Mouse (Mus musculus) midbrain, embryonic 13.5 days (tissue): ENCODE results near the gene Crhbp. TPM values are rescaled to one million over a fixed set of nuclear protein-coding genes. Genes with fewer than 3 reads are reported as not detected.

Source experiments
- ATAC-seq: fragments of 200-750 bp; cut with Nextera tagmentation; 2 replicates; pipeline ENCODE4 v1.8.0; 2017; ENCODE audit warnings: mild to moderate bottlenecking, moderate TSS enrichment, moderate library complexity
- H3K27ac ChIP-seq: fragments of 300-500 bp; sonication (generic); 2 replicates; pipeline ENCODE4 v1.5.1; 2015; ENCODE audit warnings: inconsistent platforms, mild to moderate bottlenecking, moderate library complexity
- H3K27me3 ChIP-seq: fragments of 300-500 bp; sonication (generic); 2 replicates; pipeline ENCODE4 v1.6.1; 2015; ENCODE audit warnings: mild to moderate bottlenecking, inconsistent platforms
- H3K36me3 ChIP-seq: fragments of 300-500 bp; sonication (generic); 2 replicates; pipeline ENCODE4 v1.6.1; 2015; ENCODE audit warnings: mild to moderate bottlenecking, inconsistent platforms
- H3K4me1 ChIP-seq: fragments of 300-500 bp; sonication (generic); replicated peaks from 2 replicates; pipeline ENCODE4 v1.6.1; 2015; ENCODE audit warnings: inconsistent platforms
- H3K4me2 ChIP-seq: fragments of 300-500 bp; sonication (generic); replicated peaks from 2 replicates; pipeline ENCODE4 v1.6.1; 2015; ENCODE audit warnings: moderate library complexity, mild to moderate bottlenecking, inconsistent platforms
- H3K4me3 ChIP-seq: fragments of 300-500 bp; sonication (generic); replicated peaks from 2 replicates; pipeline ENCODE4 v1.5.1; 2015; ENCODE audit warnings: mild to moderate bottlenecking, inconsistent platforms
- H3K9ac ChIP-seq: fragments of 300-500 bp; sonication (generic); replicated peaks from 2 replicates; pipeline ENCODE4 v1.6.1; 2015; ENCODE audit warnings: mild to moderate bottlenecking, inconsistent platforms
- H3K9me3 ChIP-seq: fragments of 300-500 bp; sonication (generic); 2 replicates; pipeline ENCODE4 v1.6.1; 2016; ENCODE audit warnings: mild to moderate bottlenecking, inconsistent platforms
- WGBS: fragments of 180-500 bp; shearing (Covaris S2); methylation state at CpG from one replicate; pipeline ENCODE4 v1.1.7; 2015; 5-methylcytosine and 5-hydroxymethylcytosine counted together
- polyA plus RNA-seq: library from polyadenylated mRNA; unstranded; fragments of >200 nt; fragmentation: Nextera tagmentation; extraction: Ambion mirVana; gene quantifications from 2 replicates; pipeline ENCODE4 v1.2.1, GENCODE M21; 2015

Crhbp gene
- 1.7 and 1.9 TPM in 2 replicates for polyA plus RNA-seq

GRCm38 (mm10) chr13:95444824-95445223 is at the start of gene Crhbp:
Gene Crhbp, minus strand, starts transcription at chr13:95444924.
- Histone ChIP-seq H3K9ac (peak within 1 kb of the TSS; percentile 63), H3K4me3 (peak within 1 kb of the TSS; percentile 49), H3K36me3 (no peaks in the 10 kb centered on the region), H3K27ac (no peak within 1 kb of the TSS), H3K9me3 (no peaks in the 10 kb centered on the region), H3K4me1 (peaks cover 19% of the 10 kb centered on the region), H3K27me3 (peaks cover 28% of the 10 kb centered on the region), H3K4me2 (peak within 1 kb of the TSS; percentile 85)
- WGBS = 40% methylated on average over 11 of the region's 11 CpGs
- no peak for ATAC-seq

- H3K4me3 ChIP-seq = no peak overlapping the region
- no peaks in the 10 kb centered on the region for H3K36me3 ChIP-seq
- H3K9ac ChIP-seq = no peak overlapping the region
- no peak overlapping the region for H3K4me2 ChIP-seq
- no peaks in the 10 kb centered on the region for H3K9me3 ChIP-seq
- ATAC-seq = no peak
- peaks cover 10% of the 10 kb centered on the region; the same call in 1 of the 2 replicates for H3K4me1 ChIP-seq
- WGBS = 69% methylated on average over 5 of the region's 5 CpGs
- no peak overlapping the region for H3K27ac ChIP-seq
- H3K27me3 ChIP-seq = no peaks in the 10 kb centered on the region
These were observed 48.6 kb upstream of the Crhbp start for GRCm38 (mm10) chr13:95493296-95493695.

- Histone ChIP-seq H3K4me3 (no peak overlapping the region), H3K4me2 (no peak overlapping the region), H3K9ac (no peak overlapping the region), H3K36me3 (no peaks in the 10 kb centered on the region), H3K4me1 (no peaks in the 10 kb centered on the region), H3K27ac (no peak overlapping the region), H3K9me3 (no peaks in the 10 kb centered on the region), H3K27me3 (no peaks in the 10 kb centered on the region)
- no peak for ATAC-seq
- WGBS = 52% methylated on average over 11 of the region's 11 CpGs
These were observed 46.6 kb upstream of the Crhbp start for GRCm38 (mm10) chr13:95491327-95491726.

DNA sequence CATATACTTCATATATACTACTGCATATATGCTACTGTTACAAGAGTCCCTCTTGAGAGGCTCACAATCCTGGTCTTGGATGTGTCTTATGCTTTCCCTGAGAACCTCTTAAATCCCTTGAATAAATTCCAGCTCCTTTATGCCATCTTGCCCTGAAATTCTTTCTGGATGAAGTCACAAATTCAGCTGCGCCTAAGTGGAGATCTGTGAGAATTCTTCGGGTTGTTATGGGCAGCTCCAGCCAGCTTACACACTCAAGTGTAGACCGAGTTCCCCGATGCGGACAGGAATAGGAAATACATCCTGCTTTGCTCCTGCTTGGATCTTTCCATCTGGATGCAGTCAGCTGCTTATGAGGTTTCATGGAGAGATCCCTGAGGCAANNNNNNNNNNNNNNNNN is 39.9 kb upstream of the Crhbp start:
- 33% methylated on average over 5 of the region's 5 CpGs for WGBS
- H3K9ac ChIP-seq = no peak overlapping the region
- H3K4me3 ChIP-seq = no peak overlapping the region
- H3K9me3 ChIP-seq = no peaks in the 10 kb centered on the region
- H3K27me3 ChIP-seq = no peaks in the 10 kb centered on the region
- no peak overlapping the region for H3K27ac ChIP-seq
- no peak overlapping the region for H3K4me2 ChIP-seq
- no peaks in the 10 kb centered on the region for H3K4me1 ChIP-seq
- no peak for ATAC-seq
- no peaks in the 10 kb centered on the region for H3K36me3 ChIP-seq

DNA sequence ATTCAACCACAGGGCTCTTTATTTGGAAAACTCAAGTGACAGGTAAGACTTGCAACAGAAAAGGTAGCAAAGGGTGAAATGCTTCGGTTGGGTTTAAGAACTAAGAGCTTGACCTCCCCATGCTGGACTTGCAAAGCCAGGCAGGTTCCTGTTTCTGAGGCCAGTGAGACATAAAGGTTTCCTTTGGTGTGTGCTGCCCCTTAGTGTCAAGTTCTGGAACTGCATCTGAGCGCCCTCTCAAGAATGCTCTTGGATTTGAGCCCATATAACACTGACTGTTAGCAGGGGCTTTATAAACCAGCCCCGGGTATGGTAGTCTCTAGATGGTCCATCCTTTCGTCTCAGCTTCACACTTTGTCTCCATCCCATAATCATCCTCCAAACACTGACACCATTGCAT is 36.7 kb upstream of the Crhbp start:
- no peak overlapping the region for H3K4me3 ChIP-seq
- no peak overlapping the region for H3K4me2 ChIP-seq
- no peak overlapping the region for H3K27ac ChIP-seq
- no peaks in the 10 kb centered on the region for H3K9me3 ChIP-seq
- peak; percentile 79 for ATAC-seq
- WGBS = 18% methylated on average over 4 of the region's 4 CpGs
- no peaks in the 10 kb centered on the region for H3K4me1 ChIP-seq
- no peaks in the 10 kb centered on the region for H3K36me3 ChIP-seq
- no peaks in the 10 kb centered on the region for H3K27me3 ChIP-seq
- no peak overlapping the region for H3K9ac ChIP-seq

GRCm38 (mm10) chr13:95478671-95479413 is 34.1 kb upstream of the Crhbp start, which contains the start of gene S100z:
Gene S100z, minus strand, starts transcription at chr13:95478721.
- no peaks in the 10 kb centered on the region for H3K9me3 ChIP-seq
- H3K9ac ChIP-seq = no peak within 1 kb of the TSS
- no peak within 1 kb of the TSS for H3K4me2 ChIP-seq
- H3K36me3 ChIP-seq = no peaks in the 10 kb centered on the region
- H3K27ac ChIP-seq = no peak within 1 kb of the TSS
- H3K27me3 ChIP-seq = no peaks in the 10 kb centered on the region
- H3K4me3 ChIP-seq = no peak within 1 kb of the TSS
- 89% methylated on average over 21 of the region's 21 CpGs for WGBS
- H3K4me1 ChIP-seq = no peaks in the 10 kb centered on the region
- no peak for ATAC-seq

DNA sequence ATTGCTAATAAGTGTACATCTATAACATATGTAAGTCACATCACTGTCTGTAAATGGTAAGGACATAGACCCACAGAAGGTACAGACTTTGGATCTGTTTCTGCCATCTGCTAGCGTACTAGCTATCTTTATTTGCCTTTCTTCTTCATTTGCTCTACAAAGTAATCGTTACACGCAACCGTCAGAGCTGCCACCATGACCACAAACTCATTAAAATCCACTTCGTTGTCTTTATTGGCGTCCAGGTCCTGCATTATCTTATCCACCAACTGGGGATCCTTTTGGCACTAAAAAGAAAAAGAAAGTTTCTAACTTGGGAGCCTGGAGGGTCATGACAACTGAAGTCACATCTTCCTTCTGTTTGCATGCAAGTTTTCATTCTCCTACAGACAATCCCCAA is 32.4 kb upstream of the Crhbp start:
- Histone ChIP-seq H3K27ac (no peak overlapping the region), H3K4me2 (no peak overlapping the region), H3K9me3 (no peaks in the 10 kb centered on the region), H3K27me3 (no peaks in the 10 kb centered on the region), H3K4me1 (no peaks in the 10 kb centered on the region), H3K36me3 (no peaks in the 10 kb centered on the region), H3K4me3 (no peak overlapping the region), H3K9ac (no peak overlapping the region)
- ATAC-seq = no peak
- 88% methylated on average over 6 of the region's 6 CpGs for WGBS

DNA sequence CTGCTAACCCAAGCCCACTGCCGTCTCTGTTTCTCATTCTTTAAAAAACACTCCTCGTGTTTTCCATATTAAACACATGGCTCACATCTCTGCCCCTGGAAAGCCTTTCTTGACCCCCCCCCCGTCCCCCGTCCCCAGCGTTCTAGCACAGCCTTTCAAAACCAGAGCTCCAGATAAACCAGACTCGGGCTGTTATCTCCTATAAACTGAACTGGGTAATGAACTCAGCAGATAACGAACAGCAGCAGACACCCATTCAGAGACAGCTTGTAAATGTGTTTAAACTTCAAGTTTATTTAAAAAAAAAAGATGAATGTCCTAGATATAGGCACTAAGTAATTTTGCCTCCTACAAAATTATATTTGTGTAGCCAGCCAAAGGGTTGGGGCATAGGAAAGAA is 30.4 kb upstream of the Crhbp start:
- no peaks in the 10 kb centered on the region for H3K9me3 ChIP-seq
- H3K27me3 ChIP-seq = no peaks in the 10 kb centered on the region
- no peaks in the 10 kb centered on the region for H3K36me3 ChIP-seq
- no peak overlapping the region for H3K4me3 ChIP-seq
- no peak for ATAC-seq
- WGBS = 76% methylated on average over 7 of the region's 7 CpGs
- H3K4me2 ChIP-seq = no peak overlapping the region
- H3K27ac ChIP-seq = no peak overlapping the region
- no peak overlapping the region for H3K9ac ChIP-seq
- no peaks in the 10 kb centered on the region for H3K4me1 ChIP-seq

DNA sequence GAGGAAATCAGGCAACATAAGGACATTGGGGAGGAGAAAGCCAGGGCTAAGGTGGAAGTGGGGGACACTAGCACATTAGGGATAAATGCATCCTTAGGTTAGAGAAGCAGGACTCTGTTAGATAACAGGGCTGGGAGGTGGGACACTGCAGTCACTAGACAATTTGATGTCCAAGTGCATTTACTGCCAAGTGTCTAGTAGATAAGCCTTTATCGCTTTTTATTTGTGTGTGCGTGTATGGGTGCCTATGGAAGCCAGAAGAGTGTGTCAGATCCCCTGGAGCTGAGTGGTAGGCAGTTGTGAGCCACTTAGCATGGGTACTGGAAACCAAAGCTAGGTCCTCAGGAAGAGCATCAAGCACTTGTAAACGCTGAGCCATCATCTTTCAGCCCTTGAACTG is 29.6 kb upstream of the Crhbp start:
- Histone ChIP-seq H3K9me3 (no peaks in the 10 kb centered on the region), H3K27ac (no peak overlapping the region), H3K36me3 (no peaks in the 10 kb centered on the region), H3K4me3 (no peak overlapping the region), H3K4me2 (no peak overlapping the region), H3K27me3 (no peaks in the 10 kb centered on the region), H3K9ac (no peak overlapping the region), H3K4me1 (no peaks in the 10 kb centered on the region)
- WGBS = 86% methylated on average over 3 of the region's 3 CpGs
- no peak for ATAC-seq

GRCm38 (mm10) chr13:95470970-95471369 is 26.2 kb upstream of the Crhbp start:
- Histone ChIP-seq H3K9ac (no peak overlapping the region), H3K27me3 (no peaks in the 10 kb centered on the region), H3K27ac (no peak overlapping the region), H3K4me3 (no peak overlapping the region), H3K4me2 (no peak overlapping the region), H3K9me3 (no peaks in the 10 kb centered on the region), H3K4me1 (no peaks in the 10 kb centered on the region), H3K36me3 (no peaks in the 10 kb centered on the region)
- no peak for ATAC-seq
- 78% methylated on average over 2 of the region's 2 CpGs for WGBS

DNA sequence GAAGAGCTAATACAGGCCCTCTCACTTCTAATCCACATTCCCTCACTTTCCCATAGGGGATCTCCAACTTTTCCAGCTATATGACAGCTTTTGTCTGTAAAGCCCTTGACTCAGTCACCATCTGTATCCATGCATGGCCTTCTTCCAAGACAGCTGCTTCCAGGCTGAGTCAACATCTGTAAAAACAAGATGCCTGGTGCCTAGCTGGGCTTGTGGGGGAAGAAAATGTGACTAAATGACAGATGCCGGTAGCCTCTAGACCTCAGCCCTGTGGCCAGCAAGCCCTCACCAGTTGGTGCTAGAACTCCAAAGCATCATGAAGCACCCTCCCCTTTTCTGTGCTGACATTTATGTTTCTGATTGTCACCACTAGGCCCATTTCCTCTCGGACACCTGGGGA is 6.8 kb upstream of the Crhbp start:
- H3K9ac ChIP-seq = no peak overlapping the region

GRCm38 (mm10) chr13:95450636-95451210 is 6.0 kb upstream of the Crhbp start:
- WGBS = 89% methylated on average over 9 of the region's 9 CpGs
- H3K9ac ChIP-seq = no peak overlapping the region

More for the DNA sequence above, 6.8 kb upstream of the Crhbp start:
- Histone ChIP-seq H3K27me3 (no peaks in the 10 kb centered on the region), H3K27ac (no peak overlapping the region), H3K36me3 (no peaks in the 10 kb centered on the region), H3K4me3 (no peak overlapping the region), H3K4me1 (no peaks in the 10 kb centered on the region), H3K9me3 (no peaks in the 10 kb centered on the region), H3K4me2 (no peak overlapping the region)
- 84% methylated on average over 2 of the region's 2 CpGs for WGBS
- ATAC-seq = no peak

More at GRCm38 (mm10) chr13:95450636-95451210, 6.0 kb upstream of the Crhbp start:
- Histone ChIP-seq H3K4me1 (no peaks in the 10 kb centered on the region), H3K27me3 (no peaks in the 10 kb centered on the region), H3K4me3 (no peak overlapping the region), H3K9me3 (no peaks in the 10 kb centered on the region), H3K4me2 (no peak overlapping the region), H3K27ac (no peak overlapping the region), H3K36me3 (no peaks in the 10 kb centered on the region)
- no peak for ATAC-seq
